Mouse (Mus musculus) CH12.LX (cell line): Measurements from ENCODE around the gene Arrdc2. TPM values are rescaled to one million over a fixed set of nuclear protein-coding genes. Genes with fewer than 3 reads are reported as not detected.

Source experiments
- DNase-seq: peaks from one replicate; pipeline ENCODE4 v3.0.0-alpha.2; 2013; ENCODE audit errors: extremely low read depth
- H3K27ac ChIP-seq: 2 replicates; pipeline ENCODE4 v1.5.1; 2012; ENCODE audit warnings: low read depth, mild to moderate bottlenecking, control low read depth, moderate library complexity; ENCODE audit not compliant: insufficient read depth
- H3K27me3 ChIP-seq: replicated peaks from 2 replicates; pipeline ENCODE3; 2012; ENCODE audit warnings: inconsistent platforms
- H3K36me3 ChIP-seq, 2 experiments: replicated peaks in 1 of 2; 2 replicates each; pipeline versions ENCODE3 to v1.6.1; 2012; ENCODE audit warnings: inconsistent platforms in 1 of 2, low read length in 1 of 2, mild to moderate bottlenecking in 1 of 2, mixed read lengths in 1 of 2, moderate library complexity in 1 of 2; ENCODE audit not compliant: control insufficient read depth in 1 of 2, insufficient read depth in 1 of 2
- H3K4me1 ChIP-seq, 2 experiments: 2 replicates each; pipeline ENCODE4 v1.6.1; 2012; ENCODE audit warnings: inconsistent platforms in 1 of 2, moderate library complexity in 1 of 2; ENCODE audit not compliant: insufficient read depth in 2 of 2, control insufficient read depth in 1 of 2
- H3K4me2 ChIP-seq: 2 replicates; pipeline ENCODE4 v1.6.1; 2012; ENCODE audit warnings: low read depth, mild to moderate bottlenecking, control low read depth; ENCODE audit not compliant: poor library complexity, insufficient read depth, severe bottlenecking
- H3K4me3 ChIP-seq, 3 experiments: fragments of 150-350 bp in 1 of 3; sonication (generic) in 1 of 3; replicated peaks in 1 of 3; 2 replicates each; pipeline versions ENCODE3 to v1.5.1; 2011 to 2012; ENCODE audit warnings: low read depth in 2 of 3, low read length in 2 of 3, mild to moderate bottlenecking in 2 of 3, moderate library complexity in 2 of 3, control low read depth in 1 of 3, improper control_type of control experiment in 1 of 3, inconsistent platforms in 1 of 3, mixed read lengths in 1 of 3; ENCODE audit not compliant: poor library complexity in 1 of 3
- H3K79me2 ChIP-seq: replicated peaks from 2 replicates; pipeline ENCODE4 v1.6.1; 2012; ENCODE audit warnings: mild to moderate bottlenecking, moderate library complexity; ENCODE audit not compliant: control insufficient read depth, poor library complexity, insufficient read depth, severe bottlenecking; ENCODE audit errors: extremely low read depth
- H3K9ac ChIP-seq: 2 replicates; pipeline ENCODE4 v1.6.1; 2012; ENCODE audit warnings: low read depth, mild to moderate bottlenecking, control low read depth, moderate library complexity; ENCODE audit not compliant: insufficient read depth
- H3K9me3 ChIP-seq: replicated peaks from 2 replicates; pipeline ENCODE3; 2012; ENCODE audit warnings: low read length, inconsistent platforms, mixed read lengths
- BHLHE40 ChIP-seq: IDR thresholded peaks from 2 replicates; pipeline ENCODE4 v1.6.1; 2011; ENCODE audit warnings: mild to moderate bottlenecking, low read depth, low read length, improper control_type of control experiment
- CHD1 ChIP-seq: IDR thresholded peaks from 2 replicates; pipeline ENCODE4 v1.6.1; 2012; ENCODE audit warnings: low read depth, low read length, improper control_type of control experiment, inconsistent platforms
- CHD2 ChIP-seq: IDR thresholded peaks from 2 replicates; pipeline ENCODE4 v1.6.1; 2011; ENCODE audit warnings: low read length, improper control_type of control experiment
- CTCF ChIP-seq, 2 experiments: IDR thresholded peaks in 1 of 2; conservative IDR thresholded peaks in 1 of 2; 2 replicates each; pipeline ENCODE4 v1.5.1; 2011 to 2012; ENCODE audit warnings: low read depth in 2 of 2, low read length in 2 of 2, improper control_type of control experiment in 1 of 2, inconsistent platforms in 1 of 2, mild to moderate bottlenecking in 1 of 2, moderate library complexity in 1 of 2
- ETS1 ChIP-seq: conservative IDR thresholded peaks from 2 replicates; pipeline ENCODE4 v1.6.1; 2012; ENCODE audit warnings: low read depth, mild to moderate bottlenecking, inconsistent platforms, low read length, improper control_type of control experiment, moderate library complexity
- HCFC1 ChIP-seq: IDR thresholded peaks from 2 replicates; pipeline ENCODE4 v1.6.1; 2012; ENCODE audit warnings: low read depth, mild to moderate bottlenecking, inconsistent platforms, low read length, improper control_type of control experiment
- IRF4 ChIP-seq: IDR thresholded peaks from 2 replicates; pipeline ENCODE4 v1.6.1; 2014; ENCODE audit warnings: low read depth, mild to moderate bottlenecking, inconsistent platforms, low read length, improper control_type of control experiment
- JUND ChIP-seq: conservative IDR thresholded peaks from 2 replicates; pipeline ENCODE4 v1.6.1; 2011; ENCODE audit warnings: low read depth, low read length, improper control_type of control experiment
- KAT2A ChIP-seq: IDR thresholded peaks from 2 replicates; pipeline ENCODE4 v1.6.1; 2012; ENCODE audit warnings: low read length, improper control_type of control experiment, inconsistent platforms; ENCODE audit not compliant: insufficient replicate concordance
- MAZ ChIP-seq: IDR thresholded peaks from 2 replicates; pipeline ENCODE4 v1.6.1; 2012; ENCODE audit warnings: low read depth, mild to moderate bottlenecking, inconsistent platforms, low read length, improper control_type of control experiment, moderate library complexity
- MEF2A ChIP-seq: IDR thresholded peaks from 2 replicates; pipeline ENCODE4 v1.6.1; 2014; ENCODE audit warnings: low read depth, mild to moderate bottlenecking, inconsistent platforms, low read length, improper control_type of control experiment, borderline replicate concordance
- MXI1 ChIP-seq: IDR thresholded peaks from 2 replicates; pipeline ENCODE4 v1.6.1; 2011; ENCODE audit warnings: mild to moderate bottlenecking, low read depth, low read length, improper control_type of control experiment
- NELFE ChIP-seq: IDR thresholded peaks from 2 replicates; pipeline ENCODE4 v1.6.1; 2011; ENCODE audit warnings: low read depth, low read length, improper control_type of control experiment
- NRF1 ChIP-seq: IDR thresholded peaks from 2 replicates; pipeline ENCODE4 v1.6.1; 2014; ENCODE audit warnings: low read depth, mild to moderate bottlenecking, inconsistent platforms, low read length, improper control_type of control experiment, moderate library complexity
- POLR2A ChIP-seq: IDR thresholded peaks from 2 replicates; pipeline ENCODE4 v1.6.1; 2011; ENCODE audit warnings: low read depth, mild to moderate bottlenecking, improper control_type of control experiment, low read length
- RAD21 ChIP-seq: IDR thresholded peaks from 2 replicates; pipeline ENCODE4 v1.6.1; 2011; ENCODE audit warnings: low read depth, mild to moderate bottlenecking, low read length, improper control_type of control experiment, moderate library complexity
- RCOR1 ChIP-seq: conservative IDR thresholded peaks from 2 replicates; pipeline ENCODE4 v1.6.1; 2012; ENCODE audit warnings: low read depth, mild to moderate bottlenecking, inconsistent platforms, low read length, improper control_type of control experiment
- SMC3 ChIP-seq: IDR thresholded peaks from 2 replicates; pipeline ENCODE4 v1.6.1; 2011; ENCODE audit warnings: low read depth, low read length, improper control_type of control experiment
- TBP ChIP-seq: conservative IDR thresholded peaks from 2 replicates; pipeline ENCODE4 v1.6.1; 2011; ENCODE audit warnings: low read depth, low read length, improper control_type of control experiment
- UBTF ChIP-seq: IDR thresholded peaks from 2 replicates; pipeline ENCODE4 v1.6.1; 2012; ENCODE audit warnings: low read depth, mild to moderate bottlenecking, inconsistent platforms, low read length, improper control_type of control experiment, moderate library complexity
- USF1 ChIP-seq: IDR thresholded peaks from 2 replicates; pipeline ENCODE4 v1.6.1; 2014; ENCODE audit warnings: low read depth, mild to moderate bottlenecking, inconsistent platforms, low read length, improper control_type of control experiment
- USF2 ChIP-seq: conservative IDR thresholded peaks from 2 replicates; pipeline ENCODE4 v1.6.1; 2011; ENCODE audit warnings: low read depth, low read length, improper control_type of control experiment
- ZC3H11A ChIP-seq: IDR thresholded peaks from 2 replicates; pipeline ENCODE4 v1.6.1; 2012; ENCODE audit warnings: low read depth, mild to moderate bottlenecking, inconsistent platforms, low read length, improper control_type of control experiment
- dilution Hi-C: fragments of 300-500 bp; cut with MboI; formaldehyde crosslinking; loops from 2 replicates; pipeline ENCODE4 v1.14.3; 2020; ENCODE audit warnings: low sequenced_read_pairs; ENCODE audit not compliant: extremely low pct_unique_long_range_greater_than_20kb, extremely low pct_ligation_motif_present
- in situ Hi-C: fragments of 300-500 bp; cut with MboI; formaldehyde crosslinking; loops from 3 replicates; pipeline ENCODE4 v1.14.3; 2019; ENCODE audit warnings: low sequenced_read_pairs, low pct_ligation_motif_present, low pct_unique_long_range_greater_than_20kb, mixed read lengths
- polyA plus RNA-seq: library from polyadenylated mRNA; unstranded; fragments of >175 nt; gene quantifications from 2 replicates; pipeline ENCODE4 v1.2.1, GENCODE M21; 2012; ENCODE audit warnings: low read depth; ENCODE audit not compliant: insufficient read length
- total RNA-seq, 2 experiments: library from RNA; depleted of rRNA; stranded (reverse); fragments of 300-350 nt in 1 of 2; fragments of >200 nt in 1 of 2; gene quantifications; 2 replicates each; pipeline ENCODE4 v1.2.3; 2012 to 2014

Gene Arrdc2
- total and polyA plus RNA-seq, 3 experiments: 5.6 to 8.0 (median 6.1) TPM

DNA sequence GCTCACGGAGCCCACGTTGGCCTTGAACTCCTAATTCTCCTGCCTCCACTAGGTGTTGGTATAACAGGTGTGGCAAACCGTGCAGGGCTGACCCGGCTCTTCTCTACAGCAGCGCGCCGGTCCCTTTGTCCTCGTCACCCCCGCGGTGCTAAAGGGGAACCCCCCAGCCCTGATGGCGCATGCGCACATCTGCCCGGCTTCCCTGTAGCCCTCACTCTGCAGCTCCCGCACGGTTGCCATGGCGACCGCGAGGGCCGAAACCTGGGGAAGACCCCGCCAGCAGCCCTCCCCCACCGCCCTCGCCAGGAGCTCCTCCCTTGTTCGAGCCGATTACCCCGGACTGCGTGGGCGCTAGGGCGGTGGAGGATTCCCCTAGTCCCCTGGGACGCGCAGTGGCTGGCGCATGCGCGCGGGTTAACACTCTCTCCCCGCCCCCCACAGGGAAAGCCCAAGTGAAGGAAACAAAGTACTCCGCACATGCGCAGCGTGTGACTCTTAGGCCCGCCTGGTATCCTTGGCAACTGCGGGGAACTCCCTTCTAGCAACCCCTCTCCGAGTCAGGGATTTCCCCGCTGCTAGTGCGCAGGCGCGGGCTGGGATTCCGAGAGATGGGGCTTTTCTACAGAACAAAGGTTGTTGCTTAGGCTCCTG is 26.0 kb upstream of the Arrdc2 start (continued):
- TF ChIP-seq NRF1: peak; percentile 93
- TF ChIP-seq CHD2: peak; percentile 96
- TF ChIP-seq JUND: no peak
- TF ChIP-seq TBP: 0 out of 2 replicates have a peak, but pooled peaks have one; percentile 26
- TF ChIP-seq KAT2A: peak; percentile 71; the same call in 1 of the 2 replicates
- TF ChIP-seq CHD1: no peak
- no peak for TF ChIP-seq CTCF (conservative IDR thresholded peaks at IDR 0.05 in 1 of 2, IDR thresholded peaks at IDR 0.05 in 1 of 2; ENCODE audit: low read depth in 2 of 2, low read length in 2 of 2)
- peak; percentile 67 for TF ChIP-seq NELFE
- no peak for TF ChIP-seq RAD21
- TF ChIP-seq SMC3: no peak
- TF ChIP-seq UBTF: no peak
- TF ChIP-seq USF1: no peak

DNA sequence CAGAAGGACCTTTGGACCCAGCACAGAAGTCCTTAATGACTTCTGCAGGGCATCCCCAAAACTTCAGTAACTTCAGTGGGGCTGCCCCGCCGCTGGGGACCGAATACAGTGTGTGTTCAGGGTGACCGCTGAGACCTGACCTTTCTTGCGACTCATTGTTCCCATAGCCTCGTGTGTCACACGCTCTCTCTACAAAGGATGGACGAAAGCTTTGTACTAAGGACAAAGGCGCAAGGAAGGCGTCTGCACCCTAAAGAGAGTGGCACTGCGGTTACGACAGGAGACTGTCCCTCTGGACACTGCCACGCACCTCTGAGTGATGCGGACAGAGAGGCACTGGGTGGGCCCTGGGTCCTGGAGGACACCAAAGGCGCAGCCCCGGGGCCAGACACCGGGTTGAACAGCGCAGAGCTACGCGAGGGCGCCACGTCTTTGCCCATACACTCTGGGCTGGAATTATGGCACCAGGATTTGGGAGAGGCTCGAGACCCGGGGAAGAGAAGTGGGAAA is 25.2 kb upstream of the Arrdc2 start:
- in situ Hi-C loops: no loop called here
- Histone ChIP-seq H3K27me3 (peaks cover 47% of the 10 kb centered on the region), H3K4me1 (peaks cover 12 to 52% of the 10 kb centered on the region in 2 experiments), H3K27ac (no peak overlapping the region), H3K9ac (no peak overlapping the region), H3K4me3 (peak overlapping the region in 1 of 3 experiments; percentile 16), H3K36me3 (peaks cover 14 to 30% of the 10 kb centered on the region in 2 experiments), H3K4me2 (peak overlapping the region; percentile 86), H3K9me3 (no peaks in the 10 kb centered on the region), H3K79me2 (no peaks in the 10 kb centered on the region)
- peak; percentile 44; the same call in 1 of the 2 replicates for TF ChIP-seq ETS1
- peak; percentile 33; the same call in 1 of the 2 replicates for TF ChIP-seq BHLHE40
- no peak for TF ChIP-seq ZC3H11A
- TF ChIP-seq HCFC1: no peak
- no peak for DNase-seq
- dilution Hi-C loops: no loop called here

DNA sequence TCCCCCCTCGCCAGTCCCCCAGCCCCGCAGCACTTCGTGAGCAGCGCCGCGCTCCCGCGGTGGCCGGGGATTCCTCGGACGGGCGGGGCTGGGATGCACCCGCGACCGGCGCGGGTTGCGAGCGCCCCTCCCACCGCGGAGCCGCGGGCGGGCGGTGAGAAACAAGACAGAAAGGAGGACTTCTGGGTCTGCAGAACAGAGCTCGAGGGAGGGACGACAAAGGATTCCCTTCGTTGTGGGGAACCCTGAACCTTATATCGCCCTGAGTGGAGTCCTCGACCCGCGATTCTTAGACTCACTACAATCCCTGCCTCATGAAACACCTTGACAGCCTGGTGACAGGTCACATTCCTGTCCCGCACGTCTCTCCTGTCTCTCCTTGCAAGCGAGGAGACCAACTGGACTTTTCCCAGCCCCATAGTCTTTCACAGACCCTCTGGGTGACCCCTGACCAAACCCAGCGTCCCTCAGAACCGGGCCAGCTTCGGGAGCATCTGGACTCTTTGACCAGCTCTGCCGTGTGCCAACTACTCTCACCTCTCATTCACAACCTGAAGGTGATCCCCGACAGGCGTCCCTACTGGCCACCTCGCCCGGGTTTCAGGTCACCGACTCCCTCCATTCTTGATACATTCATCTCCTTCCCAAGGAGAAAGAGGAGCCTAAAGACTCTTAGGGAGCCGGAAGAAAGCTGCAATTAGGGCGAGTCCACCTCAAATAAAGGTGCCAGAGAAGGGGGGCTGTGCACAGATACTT is 24.6 kb upstream of the Arrdc2 start:
- Histone ChIP-seq H3K4me3 (no peak overlapping the region), H3K27ac (no peak overlapping the region)
- TF ChIP-seq MAZ: no peak
- TF ChIP-seq HCFC1: no peak
- TF ChIP-seq POLR2A: no peak
- TF ChIP-seq ETS1: no peak
- TF ChIP-seq NRF1: peak; percentile 35; the same call in 1 of the 2 replicates
- peak; percentile 39; the same call in 1 of the 2 replicates for TF ChIP-seq MEF2A
- TF ChIP-seq RCOR1: no peak
- TF ChIP-seq CHD1: no peak
- no peak for TF ChIP-seq USF2
- no peak for TF ChIP-seq ZC3H11A
- TF ChIP-seq MXI1: no peak
- no peak for TF ChIP-seq RAD21
- no peak for TF ChIP-seq IRF4
- TF ChIP-seq, all 38 proteins: peak for 2
- in situ Hi-C loops: no loop called here
- peaks cover 12 to 47% of the 10 kb centered on the region in 2 experiments for H3K4me1 ChIP-seq
- H3K4me2 ChIP-seq: peak overlapping the region; percentile 86
- no peak overlapping the region for H3K9ac ChIP-seq
- DNase-seq: no peak
- no peaks in the 10 kb centered on the region for H3K79me2 ChIP-seq
- dilution Hi-C loops: no loop called here
- H3K36me3 ChIP-seq: peaks cover 14 to 23% of the 10 kb centered on the region in 2 experiments
- H3K27me3 ChIP-seq: peaks cover 52% of the 10 kb centered on the region
- no peaks in the 10 kb centered on the region for H3K9me3 ChIP-seq
